Mouse (Mus musculus) retina, postnatal 7 days (tissue): Measurements from ENCODE around the gene Plxnb1.
A peak's percentile ranks its signal among the peaks of the same experiment; 100 is the strongest.

Source experiments
- DNase-seq: peaks from one replicate; pipeline ENCODE4 v3.0.0-alpha.2; 2012; ENCODE audit warnings: low read depth, low spot score

Gene Plxnb1

DNA sequence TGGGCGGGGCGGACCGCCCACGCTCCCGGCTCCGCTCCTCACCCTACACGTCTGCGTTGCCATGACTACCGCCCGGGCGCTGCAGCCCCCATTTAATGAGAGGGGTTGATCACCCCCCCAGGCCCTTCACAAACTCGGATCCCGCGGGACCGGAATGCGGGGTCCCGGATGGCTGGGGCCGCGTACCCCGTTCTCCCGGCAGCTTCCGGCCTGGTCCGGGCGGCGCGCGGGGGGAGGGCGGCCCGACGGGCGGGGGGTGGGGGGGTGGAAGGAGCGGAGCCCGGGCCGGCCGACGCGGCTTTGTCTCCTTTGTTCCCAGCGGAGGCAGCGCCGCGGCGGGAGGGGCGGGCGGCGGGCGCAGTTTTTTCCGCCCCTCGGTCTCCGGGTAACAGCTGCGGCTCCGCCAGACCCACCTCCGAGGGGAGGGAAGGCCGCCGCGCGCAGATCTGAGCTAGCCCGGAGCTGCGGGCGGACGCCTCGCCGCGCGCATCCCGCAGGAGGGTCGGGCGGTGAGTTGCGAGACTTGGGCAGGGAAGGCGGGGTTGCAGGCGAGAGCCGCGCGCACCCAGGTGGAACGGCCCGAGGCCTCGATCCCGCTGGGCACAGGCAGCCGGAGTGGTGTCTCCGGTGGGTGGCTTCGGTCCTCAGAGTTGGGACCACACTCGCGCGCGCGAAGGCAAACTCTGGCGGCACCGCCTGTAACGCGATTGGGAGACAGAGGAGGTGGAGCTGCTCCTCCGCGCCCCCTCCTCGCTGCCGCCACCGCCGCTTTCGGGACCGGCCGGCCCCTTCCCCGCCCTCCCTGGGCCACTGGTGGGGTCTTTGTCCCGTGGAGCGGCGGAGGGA lies at the start of gene Plxnb1:
Plxnb1 (plus strand) TSS at position 253 of the 846 bp plus-strand sequence.
- no peak for DNase-seq

DNA sequence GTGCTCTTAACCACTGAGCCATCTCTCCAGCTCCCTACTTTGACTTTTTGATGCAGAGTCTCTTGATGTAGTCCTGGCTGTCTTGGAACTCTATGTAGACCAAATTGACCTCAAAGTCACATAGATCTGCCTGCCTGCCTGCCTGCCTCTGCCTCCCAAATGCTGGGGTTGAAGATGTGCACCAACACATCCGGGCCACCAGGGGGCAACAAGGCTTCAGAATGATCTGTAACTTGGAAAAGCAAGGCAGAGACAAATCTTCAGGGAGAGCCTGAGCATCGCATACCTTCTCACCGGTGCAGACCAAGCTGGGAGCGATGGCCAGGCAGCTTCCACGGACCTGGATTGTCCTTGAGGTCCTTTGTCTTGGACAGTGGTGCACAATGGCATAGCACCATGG lies 48.9 kb upstream of the Plxnb1 start:
- DNase-seq: no peak

DNA sequence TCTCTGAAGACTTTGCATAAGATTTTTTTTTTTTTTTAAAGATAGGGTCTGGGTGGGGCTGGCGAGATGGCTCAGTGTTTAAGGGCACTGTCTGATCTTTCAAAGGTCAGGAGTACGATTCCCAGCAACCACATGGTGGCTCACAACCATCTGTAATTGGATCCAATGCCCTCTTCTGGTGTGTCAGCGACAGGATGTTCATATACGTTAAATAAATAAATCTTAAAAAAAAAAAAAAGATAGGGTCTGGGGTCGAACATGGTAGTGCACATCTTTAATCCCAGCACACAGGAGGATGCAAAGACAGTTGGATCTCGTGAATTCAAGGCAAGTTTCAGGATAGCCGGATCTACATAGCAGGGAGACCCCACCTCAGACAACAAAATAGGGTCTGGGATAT lies 45.9 kb upstream of the Plxnb1 start:
- no peak for DNase-seq

DNA sequence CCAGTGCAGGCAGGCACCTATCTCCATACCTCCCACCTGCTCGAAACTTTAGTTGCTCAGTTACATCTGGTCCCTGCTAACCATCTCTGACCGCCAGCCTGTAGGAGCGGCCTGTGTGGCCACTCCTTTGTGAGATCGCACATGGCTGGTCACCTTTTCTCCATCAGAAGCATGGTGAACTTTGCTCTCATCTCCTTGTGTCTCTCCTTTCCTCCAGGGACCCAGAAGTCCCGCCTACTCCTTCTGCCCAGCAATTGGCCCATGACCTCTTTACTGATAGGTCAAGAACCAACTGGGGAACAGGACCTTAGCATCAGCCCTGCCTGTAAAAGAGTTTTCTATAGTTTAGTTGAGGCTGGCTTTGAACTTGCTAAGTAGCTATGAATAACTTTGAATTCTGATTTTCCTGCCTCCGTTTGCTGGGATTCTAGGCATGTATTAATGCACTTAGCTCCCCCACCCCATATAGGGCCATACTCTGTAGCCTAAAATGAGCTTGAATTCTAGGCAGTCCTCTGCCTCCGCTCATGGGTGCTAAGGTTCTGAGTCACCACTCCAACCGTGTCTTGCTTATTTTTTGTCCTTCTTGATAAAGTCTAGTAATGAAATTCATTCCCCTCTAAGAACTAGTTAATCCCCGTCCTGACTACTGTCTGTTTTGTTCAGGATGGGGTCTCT lies 45.1 kb upstream of the Plxnb1 start:
- DNase-seq: no peak

DNA sequence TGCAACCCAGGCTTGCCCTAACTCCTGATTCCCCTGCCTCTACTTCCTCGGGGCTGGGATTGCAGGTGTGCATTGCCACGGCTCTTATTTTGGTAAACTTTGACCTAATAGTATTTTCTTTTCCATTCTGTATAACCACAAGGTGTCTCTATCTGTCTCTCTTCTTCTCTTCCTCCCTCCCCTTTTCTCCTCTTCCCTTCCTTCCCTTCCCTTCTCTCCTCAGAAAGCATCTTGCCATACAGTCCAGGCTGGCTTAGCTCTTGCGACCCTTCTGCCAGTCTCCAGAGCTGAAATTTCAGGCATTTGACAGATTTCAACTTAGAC lies 44.6 kb upstream of the Plxnb1 start:
- no peak for DNase-seq

DNA sequence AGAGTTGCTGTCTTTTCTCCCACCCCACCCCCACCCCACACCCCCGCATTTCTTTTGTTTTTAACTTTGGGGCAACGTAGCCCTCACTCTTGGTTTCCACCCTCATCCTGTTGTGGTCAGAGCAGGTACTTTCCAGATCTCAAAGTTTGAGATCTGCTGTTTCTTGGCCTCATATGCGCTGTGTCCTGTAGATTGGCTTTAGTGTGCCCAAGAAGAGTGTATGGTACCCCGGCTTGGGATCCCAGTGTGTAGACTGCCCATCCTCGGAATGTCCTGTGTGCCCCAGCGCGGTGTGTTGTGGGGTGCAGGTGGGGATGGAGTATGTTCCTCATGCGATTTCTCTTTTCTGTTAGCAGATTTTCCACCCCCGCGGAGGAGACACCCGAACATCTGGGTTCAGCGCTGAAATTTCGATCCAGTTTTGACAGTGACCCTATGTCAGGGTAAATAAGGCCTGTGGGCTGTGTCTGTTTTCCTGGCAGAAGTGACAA lies 44.1 kb upstream of the Plxnb1 start:
- DNase-seq: no peak

DNA sequence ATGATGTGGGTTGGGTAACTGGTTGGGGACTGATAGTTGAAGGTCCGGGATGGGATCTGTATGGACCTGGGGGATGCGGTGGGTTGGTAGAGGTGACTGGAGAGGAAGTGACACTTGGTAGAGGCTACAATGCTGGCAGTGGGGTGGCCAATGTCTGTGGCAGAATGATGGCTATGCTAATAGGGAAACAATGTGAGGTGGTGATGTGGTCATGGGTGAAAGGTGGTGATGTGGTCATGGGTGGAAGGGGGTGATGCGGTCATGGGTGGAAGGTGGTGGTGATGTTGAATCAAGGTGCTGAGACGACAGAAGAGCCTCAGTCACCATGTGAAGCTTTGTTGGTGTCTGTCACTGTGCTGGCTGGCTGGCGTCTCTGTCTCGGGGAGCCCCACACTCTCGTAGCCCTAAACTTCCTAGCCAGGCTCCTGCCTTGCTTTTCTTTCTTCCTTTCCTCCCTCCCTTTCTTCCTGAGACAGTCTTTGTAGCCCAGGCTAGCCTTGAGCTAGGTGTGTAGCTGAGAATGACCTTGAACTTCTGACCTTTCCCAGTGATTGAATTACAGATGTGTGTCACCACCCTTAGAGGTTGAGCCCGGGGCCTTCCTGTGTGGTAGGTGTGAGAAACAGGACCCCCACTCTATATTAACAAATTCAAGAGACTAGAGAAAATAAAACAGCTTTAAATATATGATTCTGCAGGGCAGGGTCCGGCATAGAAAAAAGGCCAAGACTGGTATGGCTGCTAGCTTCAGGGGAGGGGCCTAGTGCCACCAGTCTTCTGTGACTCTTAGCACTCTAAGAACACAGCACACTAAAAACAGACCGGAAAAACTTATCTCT lies 43.3 kb upstream of the Plxnb1 start:
- DNase-seq: no peak

DNA sequence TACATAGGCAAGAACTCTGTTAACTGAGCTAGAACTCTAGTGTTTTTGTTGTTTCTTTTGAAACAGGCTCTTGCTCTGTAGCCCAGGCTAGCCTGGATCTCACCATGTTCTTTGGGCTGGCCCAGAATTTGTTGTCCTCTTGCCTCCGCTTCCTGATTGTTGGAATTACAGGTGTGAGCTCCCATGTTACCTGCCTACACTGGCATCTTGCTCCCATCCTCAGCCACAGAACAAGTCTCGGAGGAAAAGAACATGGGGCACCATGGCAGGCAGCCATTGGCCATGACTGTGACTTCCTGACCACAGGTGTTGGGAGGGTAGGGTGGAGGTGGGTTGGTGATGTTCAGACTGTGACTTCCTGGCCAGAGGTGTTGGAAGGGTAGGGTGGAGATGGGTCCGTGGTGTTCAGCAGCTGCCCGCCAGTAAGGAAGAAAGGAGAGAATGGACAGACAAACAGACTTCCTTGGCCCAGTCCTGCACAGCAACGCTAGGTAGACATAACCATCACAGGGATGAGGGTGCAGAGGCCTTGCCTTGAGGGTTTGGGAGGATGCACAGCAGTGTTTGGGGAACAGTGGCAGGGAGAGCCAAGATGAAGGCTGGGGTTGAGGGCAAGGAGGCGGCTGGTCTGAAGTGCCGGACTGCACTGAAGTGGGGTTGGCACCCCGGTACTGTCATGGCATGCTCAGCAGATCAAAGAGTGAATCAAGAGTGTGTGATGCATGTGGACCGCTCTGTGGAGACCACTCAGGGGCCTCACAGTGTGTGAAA lies 42.5 kb upstream of the Plxnb1 start:
- DNase-seq: no peak

DNA sequence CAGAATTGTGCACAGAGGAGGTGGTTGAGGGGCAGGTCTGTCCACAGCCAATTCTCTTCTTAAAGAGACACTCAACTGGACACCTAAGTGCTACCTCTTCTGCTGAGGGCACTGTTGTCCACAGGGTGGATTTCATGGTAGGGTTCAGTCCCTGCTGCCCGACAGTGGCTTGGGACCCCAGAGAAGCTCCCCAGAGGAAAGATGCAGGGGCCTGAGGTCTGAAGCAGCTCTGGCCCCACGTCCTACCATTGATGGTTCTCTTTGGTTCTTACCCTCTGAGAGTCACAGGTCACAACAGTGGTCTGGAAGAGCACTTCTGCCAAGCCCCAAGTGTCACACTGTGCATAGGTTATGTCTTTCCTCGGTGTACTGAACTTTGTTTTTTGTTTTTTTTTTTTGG lies 41.8 kb upstream of the Plxnb1 start:
- DNase-seq: no peak

DNA sequence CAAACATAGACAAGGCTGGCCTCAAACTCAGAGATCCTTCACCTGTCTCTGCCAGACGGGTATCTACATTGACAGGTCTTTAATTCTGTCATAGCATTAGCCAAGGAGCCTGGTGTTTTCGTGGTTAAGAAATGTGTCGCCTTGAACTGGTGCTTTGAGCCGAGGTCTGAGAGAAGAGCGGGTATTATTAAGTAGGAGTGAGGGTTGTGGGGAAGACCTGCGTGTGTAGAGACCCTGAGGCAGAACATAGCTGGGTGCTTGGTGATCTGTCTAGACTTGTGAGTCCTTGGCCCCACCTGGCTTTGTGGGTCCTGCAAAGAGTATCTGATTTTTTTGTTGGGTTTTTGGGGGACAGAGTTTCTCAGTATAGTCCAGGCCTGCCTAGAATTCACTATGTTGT lies 41.3 kb upstream of the Plxnb1 start:
- DNase-seq: no peak

DNA sequence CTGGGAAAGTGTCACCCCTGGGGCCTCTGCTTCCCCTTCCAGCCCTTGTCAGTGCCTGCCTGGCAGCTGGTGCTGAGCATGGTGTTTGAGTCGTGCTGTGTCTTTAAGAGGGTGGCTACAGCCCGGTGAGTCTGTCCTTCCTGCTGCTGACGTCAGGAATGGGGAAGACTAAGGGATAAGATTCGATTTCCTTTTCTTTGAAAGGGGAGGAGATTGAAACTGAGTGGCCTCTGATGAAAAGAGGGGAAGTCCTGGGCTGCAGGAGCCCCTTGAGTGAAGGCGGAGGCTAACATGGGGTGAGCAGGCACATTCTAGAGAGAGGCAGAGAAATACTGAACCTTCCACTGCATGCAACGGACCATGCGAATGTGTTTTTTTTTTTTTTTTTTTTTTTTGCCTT lies 40.5 kb upstream of the Plxnb1 start:
- DNase-seq: no peak

DNA sequence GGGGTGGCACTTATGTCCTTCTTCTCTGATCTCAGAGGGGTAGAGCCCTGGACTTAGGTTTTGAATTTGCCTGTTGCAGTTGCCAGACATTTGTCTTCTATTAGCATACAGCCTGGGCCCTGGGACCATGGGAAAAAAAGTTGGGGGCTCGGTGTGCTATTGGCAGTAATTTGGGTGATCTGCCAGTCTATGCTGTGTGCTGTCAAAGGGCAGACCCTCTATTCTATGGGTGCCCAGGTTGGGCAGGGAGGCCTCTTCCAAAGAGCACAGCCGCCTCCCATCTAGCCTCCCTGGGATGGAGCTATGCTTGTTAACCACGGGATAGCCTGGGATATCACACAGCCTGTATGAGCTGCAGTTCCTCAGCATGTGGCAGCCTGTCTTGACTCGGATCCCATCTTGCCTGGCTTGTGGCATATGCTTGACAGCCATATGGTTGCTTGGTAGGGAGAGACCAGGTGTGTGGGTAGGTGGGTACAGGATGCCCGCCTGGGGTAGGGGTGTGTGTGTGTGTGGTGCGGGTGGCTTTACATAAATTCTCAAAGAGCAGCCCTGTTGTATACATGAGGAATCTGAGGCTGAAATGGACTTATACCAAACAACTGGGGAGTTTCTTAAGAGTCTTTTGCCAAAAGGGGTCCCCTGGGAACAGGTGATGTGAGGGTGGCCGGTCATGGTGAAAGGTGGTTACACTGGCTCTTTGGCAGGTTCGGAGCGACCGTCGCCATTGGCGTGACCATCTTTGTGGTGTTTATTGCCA lies 39.7 kb upstream of the Plxnb1 start:
- no peak for DNase-seq

DNA sequence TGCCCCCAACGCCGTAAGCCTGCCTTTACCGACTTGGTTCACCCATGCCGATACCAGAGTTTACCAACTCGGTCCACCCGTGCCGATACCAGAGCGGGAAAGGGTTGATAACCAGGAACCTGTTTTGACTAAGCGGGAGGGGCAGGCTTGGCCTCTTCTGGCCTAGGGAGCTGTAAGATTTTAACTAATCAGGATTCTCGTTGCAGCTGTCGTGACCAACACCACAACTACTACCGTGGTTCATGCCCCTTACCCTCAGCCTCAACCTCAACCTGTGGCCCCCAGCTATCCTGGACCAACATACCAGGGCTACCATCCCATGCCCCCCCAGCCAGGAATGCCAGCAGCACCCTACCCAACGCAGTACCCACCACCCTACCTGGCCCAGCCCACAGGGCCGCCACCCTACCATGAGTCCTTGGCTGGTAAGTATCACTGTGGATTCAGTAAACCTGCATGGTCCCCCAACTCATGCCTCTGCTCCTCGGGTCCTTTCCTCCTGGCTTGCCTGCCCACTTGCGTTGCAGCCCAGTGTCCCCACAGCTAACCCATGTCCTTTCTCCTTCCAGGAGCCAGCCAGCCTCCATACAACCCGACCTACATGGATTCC lies 39.0 kb upstream of the Plxnb1 start:
- DNase-seq: no peak

DNA sequence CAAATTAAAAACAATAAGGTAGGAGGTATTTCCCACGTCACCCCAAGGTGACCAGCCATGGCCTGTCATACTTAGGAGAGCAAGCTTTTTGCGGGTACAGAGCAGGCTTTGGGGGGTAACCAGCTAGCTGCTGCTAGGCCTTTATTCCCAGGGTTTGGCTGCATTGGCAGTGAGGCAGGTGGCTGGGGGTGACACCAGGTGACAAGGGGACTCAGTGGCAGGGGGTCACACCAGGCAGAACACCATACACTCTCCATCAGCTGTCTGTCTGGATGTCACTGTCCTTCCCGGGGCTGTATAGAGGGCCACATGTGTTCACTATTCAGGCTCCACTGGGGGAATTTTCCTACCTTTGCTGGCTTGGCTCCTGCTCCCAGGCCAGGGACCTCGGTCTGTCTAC lies 38.3 kb upstream of the Plxnb1 start:
- DNase-seq: no peak

DNA sequence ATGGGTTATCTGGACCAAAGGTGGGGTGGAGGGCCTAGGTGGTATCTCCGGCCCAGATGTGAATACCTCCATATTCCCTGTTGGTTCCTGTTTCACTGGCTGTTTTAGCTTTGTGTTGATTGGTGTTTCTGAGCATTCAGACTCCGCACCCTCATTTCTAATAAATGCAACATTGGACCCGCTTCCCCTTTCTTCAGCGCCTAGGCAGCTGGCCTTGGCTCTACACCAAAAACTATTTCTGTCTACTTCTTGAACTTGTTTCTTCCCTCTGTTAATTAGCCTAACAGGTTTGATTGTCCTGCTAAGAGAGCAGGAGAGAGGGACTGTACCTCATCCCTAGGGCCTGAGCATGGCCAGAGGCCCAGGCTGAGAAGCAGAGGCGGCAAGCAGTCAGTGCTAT lies 37.6 kb upstream of the Plxnb1 start:
- no peak for DNase-seq

DNA sequence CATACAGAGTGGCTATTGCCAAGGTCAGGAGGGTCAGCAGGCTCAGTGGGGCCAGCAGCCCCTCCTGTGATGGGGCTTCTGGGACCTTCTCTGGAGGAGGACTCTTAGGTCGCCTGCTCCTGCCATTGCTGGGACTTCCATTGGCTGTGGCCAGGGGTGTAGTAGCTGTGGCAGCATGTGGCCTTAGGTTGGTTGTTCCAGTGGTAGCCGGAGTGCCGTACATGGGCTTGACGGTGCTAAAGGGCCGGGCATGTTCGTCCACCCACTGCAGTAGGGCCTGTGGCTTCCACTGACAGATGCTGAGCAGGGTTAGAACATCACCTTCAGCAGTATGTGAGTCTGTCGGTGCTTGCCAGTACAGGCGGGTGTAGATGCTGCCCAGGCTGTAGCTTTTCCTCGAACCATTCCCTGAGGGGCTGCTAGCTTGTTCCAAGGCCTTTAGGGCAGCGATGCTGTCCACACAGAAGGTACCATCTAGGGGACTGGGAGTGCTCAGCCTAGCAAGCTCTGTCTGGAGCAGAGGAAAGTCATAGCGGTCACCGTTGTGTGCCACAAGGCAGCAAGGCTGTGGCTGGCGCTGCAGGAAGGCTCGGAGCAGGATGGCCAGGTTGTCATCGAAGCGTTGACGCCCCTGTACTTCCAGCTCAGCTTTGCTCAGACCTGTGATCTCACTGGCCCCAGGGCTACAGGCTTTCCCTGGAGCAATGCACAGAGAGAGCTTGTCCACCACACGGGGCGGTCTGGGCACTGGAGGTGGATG lies 37.0 kb upstream of the Plxnb1 start:
- no peak for DNase-seq

DNA sequence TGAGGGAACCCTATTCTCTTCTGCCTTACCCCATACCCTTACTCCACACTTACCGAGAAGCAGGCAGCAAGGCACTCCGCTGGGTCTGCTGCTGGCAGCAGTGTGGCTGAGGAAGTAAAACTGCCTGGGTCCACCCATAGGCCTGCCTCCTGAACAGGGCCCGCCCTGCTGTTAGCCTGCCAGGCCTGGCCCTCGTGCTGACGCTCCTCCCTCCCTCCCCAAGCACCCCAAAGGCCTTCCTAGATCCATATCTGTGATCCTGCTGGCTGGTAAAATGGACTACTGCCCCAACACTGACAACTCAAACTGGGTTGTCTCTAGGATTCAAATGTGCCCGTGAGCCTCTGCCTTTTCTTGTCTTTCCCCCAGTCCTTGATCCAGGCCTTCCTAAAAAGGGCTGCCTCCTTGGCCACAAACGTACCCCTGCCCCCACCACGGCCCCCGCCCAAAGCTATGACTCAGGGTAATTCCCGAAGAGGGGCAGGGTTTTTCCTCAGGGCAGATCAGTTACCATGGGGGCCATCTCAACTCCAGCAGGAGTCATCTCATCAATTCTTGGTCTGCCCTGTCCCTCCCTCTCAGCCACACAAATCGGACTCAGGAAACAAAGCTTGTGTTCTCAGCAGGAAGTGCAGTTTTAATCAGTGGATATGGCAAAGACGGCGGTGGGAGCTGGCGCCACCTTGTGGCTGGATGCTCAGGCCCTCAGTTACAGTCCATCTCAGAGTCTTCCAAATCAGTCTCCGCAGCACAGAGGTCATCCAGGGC lies 35.9 kb upstream of the Plxnb1 start, which contains the start of gene Trex1:
Trex1 (minus strand) TSS at position 599 of the 768 bp plus-strand sequence.
- peak; percentile 62 for DNase-seq

DNA sequence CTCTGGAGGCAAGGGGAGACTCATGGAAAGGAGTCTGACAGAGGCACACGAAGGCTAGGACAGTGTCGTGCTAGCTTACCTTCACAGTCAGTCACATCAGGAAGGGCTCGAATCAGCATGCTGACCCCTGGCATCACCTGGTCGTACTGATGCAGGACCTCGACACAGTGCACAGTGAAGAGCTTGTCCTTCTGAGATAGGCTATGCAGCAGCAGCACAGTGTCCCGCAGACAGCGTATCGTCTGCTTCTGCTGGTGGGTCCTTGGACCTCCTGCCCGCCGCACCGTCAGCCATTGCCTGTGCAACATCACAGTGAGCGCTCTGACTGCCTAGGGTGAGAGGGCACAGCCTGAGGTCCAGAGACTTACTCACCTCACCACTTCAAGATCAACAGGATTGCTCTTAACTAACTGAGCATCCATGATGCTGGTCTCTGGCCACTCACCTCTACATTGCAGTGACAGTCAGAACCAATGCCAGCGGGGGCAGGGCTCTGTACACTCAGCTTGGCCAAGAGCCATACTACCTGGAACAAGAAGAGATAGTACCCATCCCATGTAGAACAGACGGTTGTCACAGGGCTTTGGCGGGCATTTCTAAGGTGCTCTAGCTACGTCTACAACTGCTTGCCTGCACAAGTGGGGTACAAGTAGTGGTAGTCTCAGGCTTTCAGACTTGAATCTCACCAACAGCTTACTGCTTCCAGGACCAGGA lies 34.8 kb upstream of the Plxnb1 start:
- no peak for DNase-seq
